Mouse (Mus musculus): ENCODE data around the gene Adamts16. TPM values are rescaled to one million over a fixed set of nuclear protein-coding genes. Genes with fewer than 3 reads are reported as not detected.

Adamts16 gene
- polyA plus RNA-seq, 1 experiment from 2014 or later, result not detected

DNA sequence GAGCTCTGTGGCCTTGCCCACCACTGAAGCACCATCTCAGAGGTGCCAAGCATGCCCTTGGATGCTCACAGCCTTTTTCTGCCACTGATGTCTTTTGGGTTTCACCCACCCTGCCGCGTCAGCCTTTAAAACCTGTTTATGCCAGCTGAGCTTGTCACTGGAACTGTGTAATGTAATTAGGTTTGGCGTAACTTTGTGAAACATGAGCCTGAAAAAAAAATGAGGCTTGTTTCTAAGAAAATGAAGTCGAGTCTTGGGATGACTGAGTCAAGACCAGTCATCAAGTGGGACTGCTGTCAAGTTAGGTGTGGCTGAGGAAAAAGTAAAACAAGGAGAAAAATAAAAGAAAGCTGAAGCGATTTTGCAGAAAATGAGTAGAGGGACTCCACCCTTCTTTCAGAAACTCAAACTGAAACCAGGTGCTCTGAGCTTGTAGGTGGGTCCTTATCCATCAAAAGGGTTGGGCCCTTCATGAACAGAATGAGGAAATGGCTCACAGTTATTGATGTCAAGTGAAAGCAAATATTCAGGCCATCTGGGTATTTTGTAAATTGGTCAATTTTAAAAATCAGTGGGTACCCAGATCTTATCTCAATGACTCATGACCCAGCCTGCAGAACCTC lies 97.1 kb downstream of the Adamts16 start:
- no peaks in the 10 kb centered on the region for H3K9me3 ChIP-seq (replicated peaks)
- H3K27me3 ChIP-seq (replicated peaks), result no peaks in the 10 kb centered on the region
- H3K4me1 ChIP-seq, result no peaks in the 10 kb centered on the region
- no peak for ATAC-seq
- no peak overlapping the region for H3K4me3 ChIP-seq
- H3K36me3 ChIP-seq, result no peaks in the 10 kb centered on the region
- no peak overlapping the region for H3K9ac ChIP-seq
- H3K27ac ChIP-seq, result no peak overlapping the region
- 64% methylated on average over 5 of the region's 5 CpGs for WGBS (ENCODE audit: insufficient replicate concordance)
- no peak overlapping the region for H3K4me2 ChIP-seq

- ATAC-seq, result no peak
- no peaks in the 10 kb centered on the region for H3K36me3 ChIP-seq
- no peaks in the 10 kb centered on the region for H3K4me1 ChIP-seq
- no peak overlapping the region for H3K9ac ChIP-seq
- no peaks in the 10 kb centered on the region for H3K27me3 ChIP-seq (replicated peaks)
- H3K4me2 ChIP-seq, result no peak overlapping the region
- H3K27ac ChIP-seq, result no peak overlapping the region
- WGBS (ENCODE audit: insufficient replicate concordance), result 79% methylated on average over 4 of the region's 4 CpGs
- no peak overlapping the region for H3K4me3 ChIP-seq
- H3K9me3 ChIP-seq (replicated peaks), result no peaks in the 10 kb centered on the region
Measured at GRCm38 (mm10) chr13:70742693-70743092, 98.9 kb downstream of the Adamts16 start.

DNA sequence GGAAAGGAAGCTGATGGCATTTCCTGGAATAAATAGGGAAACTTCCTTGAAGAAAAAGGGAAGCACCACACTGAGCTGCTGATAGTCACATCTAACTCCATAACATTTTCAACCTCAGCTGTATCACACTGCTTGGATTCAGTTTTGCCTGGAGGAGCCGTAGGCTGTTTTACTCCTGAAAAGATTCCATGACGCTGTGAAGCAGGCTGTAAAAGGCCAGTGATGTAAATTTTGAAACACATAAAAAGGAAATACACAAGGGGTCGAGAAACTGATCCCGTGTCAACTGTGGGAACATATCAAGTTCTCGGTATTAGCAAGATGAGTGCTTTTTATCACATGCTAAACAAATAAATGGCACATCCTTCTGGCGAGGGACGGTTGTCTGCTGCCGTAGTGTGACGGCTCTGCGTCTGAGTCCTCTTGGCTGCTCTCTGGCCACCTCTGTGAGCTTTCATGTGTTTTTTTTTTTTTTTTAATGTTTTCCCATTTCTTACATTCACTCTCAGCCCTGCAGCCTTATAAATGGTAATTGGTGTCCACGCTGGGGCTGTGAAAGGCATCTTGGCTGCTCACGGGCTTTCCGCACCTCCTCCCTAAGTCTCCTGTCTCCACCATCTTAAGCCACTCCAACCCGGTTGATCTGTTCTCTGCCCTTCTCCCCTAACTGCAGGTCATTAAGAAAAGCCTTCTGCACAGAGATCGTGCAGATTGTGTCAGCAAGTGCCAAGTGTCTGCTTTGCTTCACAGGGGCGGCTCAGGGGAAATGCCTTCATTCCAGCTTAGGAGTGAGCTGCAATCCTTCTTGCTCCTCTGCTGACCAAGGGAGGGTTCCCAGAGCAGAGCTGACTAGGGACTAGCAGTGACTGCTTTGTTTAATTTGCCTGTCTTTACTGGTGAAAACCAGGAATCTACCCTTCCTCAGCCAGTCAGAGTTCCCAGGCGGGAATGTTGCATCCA lies 101.0 kb downstream of the Adamts16 start:
- H3K27me3 ChIP-seq (replicated peaks), result no peaks in the 10 kb centered on the region
- H3K9me3 ChIP-seq (replicated peaks), result no peaks in the 10 kb centered on the region
- no peaks in the 10 kb centered on the region for H3K36me3 ChIP-seq
- no peak overlapping the region for H3K27ac ChIP-seq
- H3K4me1 ChIP-seq, result no peaks in the 10 kb centered on the region
- no peak overlapping the region for H3K4me3 ChIP-seq
- H3K4me2 ChIP-seq, result no peak overlapping the region
- H3K9ac ChIP-seq, result no peak overlapping the region
- 63% methylated on average over 17 of the region's 17 CpGs for WGBS (ENCODE audit: insufficient replicate concordance)
- no peak for ATAC-seq

GRCm38 (mm10) chr13:70738781-70739180 lies 102.8 kb downstream of the Adamts16 start:
- Histone ChIP-seq H3K36me3 (no peaks in the 10 kb centered on the region), H3K27ac (no peak overlapping the region), H3K27me3 (replicated peaks) (no peaks in the 10 kb centered on the region), H3K9ac (no peak overlapping the region), H3K4me2 (no peak overlapping the region), H3K4me3 (no peak overlapping the region), H3K9me3 (replicated peaks) (no peaks in the 10 kb centered on the region), H3K4me1 (no peaks in the 10 kb centered on the region)
- WGBS (ENCODE audit: insufficient replicate concordance), result 86% methylated on average over 9 of the region's 9 CpGs
- ATAC-seq, result no peak

- H3K9ac ChIP-seq, result no peak overlapping the region
- 58% methylated on average over 4 of the region's 4 CpGs for WGBS (ENCODE audit: insufficient replicate concordance)
- no peak overlapping the region for H3K27ac ChIP-seq
- no peaks in the 10 kb centered on the region for H3K4me1 ChIP-seq
- no peak for ATAC-seq
- no peaks in the 10 kb centered on the region for H3K9me3 ChIP-seq (replicated peaks)
- H3K27me3 ChIP-seq (replicated peaks), result no peaks in the 10 kb centered on the region
- H3K4me3 ChIP-seq, result no peak overlapping the region
- H3K36me3 ChIP-seq, result no peaks in the 10 kb centered on the region
- no peak overlapping the region for H3K4me2 ChIP-seq
Measured at GRCm38 (mm10) chr13:70736409-70736808, 105.2 kb downstream of the Adamts16 start.

DNA sequence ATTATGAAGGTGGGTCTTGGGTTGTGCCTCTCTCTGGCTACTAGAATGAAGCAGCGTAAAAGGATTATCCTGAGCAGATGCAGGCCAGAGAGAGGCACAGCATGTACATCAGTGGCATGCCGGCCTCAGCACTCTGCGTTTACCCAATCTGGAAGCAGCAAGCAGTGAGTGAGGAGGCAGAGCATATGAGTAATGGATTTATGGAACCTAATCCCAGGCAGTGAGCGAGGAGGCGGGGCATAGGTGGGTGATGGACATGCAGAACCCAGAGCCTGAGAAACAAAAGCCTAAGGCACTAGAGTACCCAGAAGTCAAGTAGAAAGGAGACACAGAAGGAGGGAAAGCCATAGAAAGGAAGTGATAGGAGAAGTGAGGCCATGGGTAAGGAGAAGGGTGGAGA lies 107.0 kb downstream of the Adamts16 start:
- no peaks in the 10 kb centered on the region for H3K36me3 ChIP-seq
- ATAC-seq, result no peak
- H3K4me1 ChIP-seq, result no peaks in the 10 kb centered on the region
- no peak overlapping the region for H3K9ac ChIP-seq
- H3K27ac ChIP-seq, result no peak overlapping the region
- H3K4me2 ChIP-seq, result no peak overlapping the region
- WGBS (ENCODE audit: insufficient replicate concordance), result 81% methylated on average over 5 of the region's 5 CpGs
- H3K27me3 ChIP-seq (replicated peaks), result no peaks in the 10 kb centered on the region
- H3K9me3 ChIP-seq (replicated peaks), result no peaks in the 10 kb centered on the region
- no peak overlapping the region for H3K4me3 ChIP-seq

DNA sequence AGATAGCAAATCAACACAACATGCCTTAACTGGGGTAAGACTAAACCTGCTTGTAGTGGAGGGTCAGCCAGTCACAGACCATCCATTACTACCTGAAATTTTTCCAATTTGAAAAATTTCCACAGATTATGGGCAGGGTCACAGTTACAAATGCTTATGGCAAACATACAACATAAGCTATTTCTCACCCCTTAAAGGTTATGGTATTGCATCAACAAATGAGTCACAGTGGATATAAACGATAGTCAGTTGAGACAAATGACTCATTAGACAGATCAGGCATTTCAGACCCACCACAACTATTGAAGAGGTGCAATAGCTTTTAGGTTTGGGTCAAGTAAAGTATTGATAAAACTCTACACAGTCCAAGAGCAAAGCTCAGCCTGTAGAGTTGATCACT lies 107.7 kb downstream of the Adamts16 start:
- H3K4me2 ChIP-seq, result no peak overlapping the region
- no peak overlapping the region for H3K27ac ChIP-seq
- H3K4me3 ChIP-seq, result no peak overlapping the region
- 69% methylated on average over 1 of the region's 1 CpGs for WGBS (ENCODE audit: insufficient replicate concordance)
- no peaks in the 10 kb centered on the region for H3K4me1 ChIP-seq
- H3K9ac ChIP-seq, result no peak overlapping the region
- H3K9me3 ChIP-seq (replicated peaks), result no peaks in the 10 kb centered on the region
- H3K27me3 ChIP-seq (replicated peaks), result no peaks in the 10 kb centered on the region
- ATAC-seq, result no peak
- no peaks in the 10 kb centered on the region for H3K36me3 ChIP-seq

- H3K9me3 ChIP-seq (replicated peaks), result no peaks in the 10 kb centered on the region
- H3K4me1 ChIP-seq, result no peaks in the 10 kb centered on the region
- no peak overlapping the region for H3K4me3 ChIP-seq
- H3K27ac ChIP-seq, result no peak overlapping the region
- WGBS (ENCODE audit: insufficient replicate concordance), result 41% methylated on average over 2 of the region's 2 CpGs
- no peaks in the 10 kb centered on the region for H3K36me3 ChIP-seq
- H3K27me3 ChIP-seq (replicated peaks), result no peaks in the 10 kb centered on the region
- H3K4me2 ChIP-seq, result no peak overlapping the region
- H3K9ac ChIP-seq, result no peak overlapping the region
- ATAC-seq, result no peak
Measured at GRCm38 (mm10) chr13:70733206-70733605, 108.4 kb downstream of the Adamts16 start.

- Histone ChIP-seq H3K36me3 (no peaks in the 10 kb centered on the region), H3K27me3 (replicated peaks) (no peaks in the 10 kb centered on the region), H3K27ac (no peak overlapping the region), H3K4me1 (no peaks in the 10 kb centered on the region), H3K9me3 (replicated peaks) (no peaks in the 10 kb centered on the region), H3K4me2 (no peak overlapping the region), H3K9ac (no peak overlapping the region), H3K4me3 (no peak overlapping the region)
- WGBS (ENCODE audit: insufficient replicate concordance), result 56% methylated on average over 5 of the region's 5 CpGs
- ATAC-seq, result no peak
Measured at GRCm38 (mm10) chr13:70732781-70733180, 108.8 kb downstream of the Adamts16 start.

DNA sequence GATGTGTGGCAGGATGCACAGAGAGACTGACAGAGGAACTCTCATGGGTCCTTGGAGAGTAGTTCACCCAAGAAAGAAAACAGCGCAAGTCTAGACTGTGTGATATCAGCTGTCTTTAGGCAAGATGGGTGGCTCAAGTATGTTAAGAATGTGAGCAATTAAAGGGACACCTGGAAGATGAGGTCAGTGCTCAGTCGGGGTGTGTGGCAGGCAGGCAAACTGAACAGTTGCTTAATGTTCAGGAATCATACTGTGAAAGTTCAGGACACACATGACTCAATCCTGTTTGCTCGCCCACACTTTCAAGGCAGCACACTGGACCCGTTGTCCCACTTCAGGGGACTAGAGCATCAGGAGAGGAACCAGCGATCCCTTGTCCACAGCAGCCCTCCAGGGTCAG lies 110.3 kb downstream of the Adamts16 start:
- 75% methylated on average over 5 of the region's 5 CpGs for WGBS (ENCODE audit: insufficient replicate concordance)
- Histone ChIP-seq H3K4me3 (no peak overlapping the region), H3K4me2 (no peak overlapping the region), H3K36me3 (no peaks in the 10 kb centered on the region), H3K9me3 (replicated peaks) (no peaks in the 10 kb centered on the region), H3K4me1 (no peaks in the 10 kb centered on the region), H3K27ac (no peak overlapping the region), H3K27me3 (replicated peaks) (no peaks in the 10 kb centered on the region), H3K9ac (no peak overlapping the region)
- no peak for ATAC-seq

DNA sequence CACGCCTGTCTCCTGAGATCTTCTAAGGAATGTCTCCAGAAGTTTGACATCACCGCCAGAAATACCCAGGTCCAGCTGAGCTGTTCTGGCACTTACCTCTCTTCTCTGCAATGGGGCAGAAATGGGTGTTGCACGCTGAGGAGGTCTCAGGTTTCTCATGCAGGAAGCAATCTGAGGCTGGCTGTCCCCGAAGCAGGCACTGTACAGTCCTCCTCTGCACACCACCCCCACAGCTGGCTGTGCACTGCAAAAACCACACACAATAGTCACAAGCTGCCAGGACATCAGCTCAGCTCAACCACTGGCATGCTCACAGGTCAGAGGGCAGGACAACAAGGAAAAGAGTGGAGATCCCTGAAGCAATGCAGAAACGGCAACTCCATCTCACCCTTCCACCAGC lies 111.6 kb downstream of the Adamts16 start:
- WGBS (ENCODE audit: insufficient replicate concordance), result 46% methylated on average over 5 of the region's 5 CpGs

GRCm38 (mm10) chr13:70726249-70726648 lies 115.4 kb downstream of the Adamts16 start:
- Histone ChIP-seq H3K4me1 (peaks cover 5% of the 10 kb centered on the region), H3K9ac (no peak overlapping the region), H3K4me2 (no peak overlapping the region), H3K27ac (no peak overlapping the region), H3K9me3 (replicated peaks) (no peaks in the 10 kb centered on the region), H3K27me3 (replicated peaks) (no peaks in the 10 kb centered on the region), H3K4me3 (no peak overlapping the region), H3K36me3 (no peaks in the 10 kb centered on the region)
- 66% methylated on average over 3 of the region's 3 CpGs for WGBS (ENCODE audit: insufficient replicate concordance)
- ATAC-seq, result no peak

More for the DNA sequence above, 111.6 kb downstream of the Adamts16 start:
- H3K4me2 ChIP-seq, result no peak overlapping the region
- no peak overlapping the region for H3K27ac ChIP-seq
- no peaks in the 10 kb centered on the region for H3K36me3 ChIP-seq
- no peaks in the 10 kb centered on the region for H3K9me3 ChIP-seq (replicated peaks)
- H3K27me3 ChIP-seq (replicated peaks), result no peaks in the 10 kb centered on the region
- H3K4me3 ChIP-seq, result no peak overlapping the region
- no peak overlapping the region for H3K9ac ChIP-seq
- no peak for ATAC-seq
- H3K4me1 ChIP-seq, result peaks cover 2% of the 10 kb centered on the region

Measured in liver, embryonic 12.5 days (tissue).